Mouse (Mus musculus) frontal cortex, postnatal 36 days (tissue): ENCODE results near the gene Hsd11b1.

Source experiments
- DNase-seq, 2 experiments: peaks; one replicate each; pipeline ENCODE4 v3.0.0; 2022; ENCODE audit warnings: low spot score in 2 of 2

Gene Hsd11b1

GRCm38 (mm10) chr1:193243571-193244193, 20.2 kb downstream of the Hsd11b1 start:
- no peak for DNase-seq

- DNase-seq, result no peak
Measured at GRCm38 (mm10) chr1:193242863-193243262, 21.0 kb downstream of the Hsd11b1 start.

- DNase-seq, result peak; percentile 82 to 95
Measured at GRCm38 (mm10) chr1:193242238-193242637, 21.6 kb downstream of the Hsd11b1 start.

- DNase-seq, result no peak
Measured at GRCm38 (mm10) chr1:193241436-193241835, 22.4 kb downstream of the Hsd11b1 start.

GRCm38 (mm10) chr1:193238426-193238825, 25.4 kb downstream of the Hsd11b1 start:
- DNase-seq, result no peak

GRCm38 (mm10) chr1:193234930-193235329, 28.9 kb downstream of the Hsd11b1 start:
- no peak for DNase-seq

- DNase-seq, result no peak
Measured at GRCm38 (mm10) chr1:193234130-193234645, 29.7 kb downstream of the Hsd11b1 start.

- DNase-seq, result no peak
Measured at GRCm38 (mm10) chr1:193232732-193233131, 31.1 kb downstream of the Hsd11b1 start.

GRCm38 (mm10) chr1:193230935-193231334, 32.9 kb downstream of the Hsd11b1 start:
- no peak for DNase-seq

GRCm38 (mm10) chr1:193230531-193230930, 33.3 kb downstream of the Hsd11b1 start:
- DNase-seq, result no peak

GRCm38 (mm10) chr1:193229570-193229969, 34.3 kb downstream of the Hsd11b1 start:
- DNase-seq, result no peak

GRCm38 (mm10) chr1:193227537-193227936, 36.3 kb downstream of the Hsd11b1 start:
- DNase-seq, result no peak

- peak in 1 of 2 experiments; percentile 21 for DNase-seq
Measured at GRCm38 (mm10) chr1:193226724-193227522, 37.0 kb downstream of the Hsd11b1 start.

GRCm38 (mm10) chr1:193226114-193226513, 37.8 kb downstream of the Hsd11b1 start:
- no peak for DNase-seq

GRCm38 (mm10) chr1:193225531-193225930, 38.3 kb downstream of the Hsd11b1 start:
- DNase-seq, result no peak

GRCm38 (mm10) chr1:193220408-193220807, 43.5 kb downstream of the Hsd11b1 start:
- no peak for DNase-seq

GRCm38 (mm10) chr1:193216000-193216399, 47.9 kb downstream of the Hsd11b1 start:
- no peak for DNase-seq

- DNase-seq, result no peak
Measured at GRCm38 (mm10) chr1:193214053-193214452, 49.8 kb downstream of the Hsd11b1 start.

GRCm38 (mm10) chr1:193211371-193211770, 52.5 kb downstream of the Hsd11b1 start:
- DNase-seq, result no peak

- peak; percentile 26 to 62 for DNase-seq
Measured at GRCm38 (mm10) chr1:193208178-193208577, 55.7 kb downstream of the Hsd11b1 start.

GRCm38 (mm10) chr1:193207503-193207902, 56.4 kb downstream of the Hsd11b1 start, which contains the start of gene Lamb3:
Gene Lamb3, plus strand, starts transcription at chr1:193207699.
- no peak for DNase-seq

- DNase-seq, result no peak
Measured at GRCm38 (mm10) chr1:193205431-193205830, 58.4 kb downstream of the Hsd11b1 start.

GRCm38 (mm10) chr1:193203821-193204220, 60.1 kb downstream of the Hsd11b1 start:
- no peak for DNase-seq
